Mouse (Mus musculus) kidney, postnatal 0 days (tissue): Measurements from ENCODE around the gene Krt28. TPM values are rescaled to one million over a fixed set of nuclear protein-coding genes. Genes with fewer than 3 reads are reported as not detected.
A peak's percentile ranks its signal among the peaks of the same experiment; 100 is the strongest.

Experiments
- ATAC-seq: fragments of 200-750 bp; cut with Nextera tagmentation; replicated peaks from 2 replicates; pipeline ENCODE4 v1.8.0; 2017; ENCODE audit warnings: low read depth, moderate number of reproducible peaks, moderate TSS enrichment, moderate library complexity; ENCODE audit not compliant: low FRiP score
- DNase-seq: peaks from one replicate; pipeline ENCODE4 v3.0.0-alpha.2; 2016; ENCODE audit warnings: low spot score
- H3K27ac ChIP-seq: fragments of 300-500 bp; sonication (generic); 2 replicates; pipeline ENCODE4 v1.5.1; 2014; ENCODE audit warnings: mild to moderate bottlenecking
- H3K27me3 ChIP-seq: fragments of 300-500 bp; sonication (generic); 2 replicates; pipeline ENCODE4 v1.6.1; 2014; ENCODE audit warnings: low read length, mixed read lengths; ENCODE audit not compliant: insufficient read depth
- H3K36me3 ChIP-seq: fragments of 300-500 bp; sonication (generic); 2 replicates; pipeline ENCODE4 v1.6.1; 2014; ENCODE audit warnings: low read length, mixed read lengths; ENCODE audit not compliant: insufficient read depth
- H3K4me1 ChIP-seq: fragments of 300-500 bp; sonication (generic); replicated peaks from 2 replicates; pipeline ENCODE4 v1.6.1; 2014; ENCODE audit warnings: antibody characterized with exemption, low read length, mixed read lengths; ENCODE audit not compliant: insufficient read depth
- H3K4me2 ChIP-seq: fragments of 300-500 bp; sonication (generic); 2 replicates; pipeline ENCODE4 v1.6.1; 2014; ENCODE audit warnings: mild to moderate bottlenecking, low read length, moderate library complexity, mixed read lengths
- H3K4me3 ChIP-seq: fragments of 300-500 bp; sonication (generic); replicated peaks from 2 replicates; pipeline ENCODE4 v1.5.1; 2014; ENCODE audit warnings: low read depth, low read length
- H3K9ac ChIP-seq: fragments of 300-500 bp; sonication (generic); 2 replicates; pipeline ENCODE4 v1.6.1; 2014; ENCODE audit warnings: low read depth, low read length
- H3K9me3 ChIP-seq: fragments of 300-500 bp; sonication (generic); replicated peaks from 2 replicates; pipeline ENCODE4 v1.6.1; 2016; ENCODE audit warnings: low read length, inconsistent platforms, mixed read lengths
- CTCF ChIP-seq: IDR thresholded peaks from 2 replicates; pipeline ENCODE4 v1.5.1; 2016; ENCODE audit warnings: antibody characterized with exemption, low read depth, mild to moderate bottlenecking, moderate library complexity
- WGBS: fragments of 180-500 bp; shearing (Covaris S2); extraction: QIAGEN DNeasy Blood & Tissue Kit; methylation state at CpG from one replicate; pipeline ENCODE4 v1.1.7; 2014; 5-methylcytosine and 5-hydroxymethylcytosine counted together
- polyA plus RNA-seq: library from polyadenylated mRNA; unstranded; fragments of >200 nt; fragmentation: Nextera tagmentation; extraction: Ambion mirVana; gene quantifications from 2 replicates; pipeline ENCODE4 v1.2.1, GENCODE M21; 2015

Krt28 gene
- polyA plus RNA-seq, 1 experiment from 2014 or later, result not detected

DNA sequence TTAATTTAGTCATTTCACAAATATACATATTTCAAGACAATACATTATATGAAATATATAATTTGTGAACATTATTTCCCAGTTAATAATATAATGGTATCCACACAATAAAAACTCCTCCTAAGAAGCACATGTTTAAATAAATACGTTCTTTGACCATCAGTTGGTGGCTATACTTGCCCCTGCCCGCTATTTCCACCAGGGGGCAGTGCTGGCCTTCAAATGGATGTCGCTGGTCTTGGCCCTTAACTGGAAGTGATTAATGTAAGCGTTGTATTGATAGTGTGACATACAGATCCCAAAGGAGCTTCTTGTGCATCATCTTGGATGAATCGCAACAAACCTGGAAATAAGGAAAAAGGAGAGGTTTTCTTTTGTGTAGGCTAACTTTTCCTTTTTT, 4.9 kb upstream of the Krt28 start:
- H3K4me3 ChIP-seq, result no peak overlapping the region
- H3K27ac ChIP-seq, result no peak overlapping the region
- DNase-seq (peak; percentile 84), ATAC-seq (no peak)
- H3K4me1 ChIP-seq, result no peaks in the 10 kb centered on the region
- H3K9ac ChIP-seq, result no peak overlapping the region
- H3K36me3 ChIP-seq, result no peaks in the 10 kb centered on the region
- H3K4me2 ChIP-seq, result no peak overlapping the region
- H3K27me3 ChIP-seq, result no peaks in the 10 kb centered on the region
- H3K9me3 ChIP-seq, result no peaks in the 10 kb centered on the region
- 16% methylated on average over 5 of the region's 5 CpGs for WGBS
- peak; percentile 95 for TF ChIP-seq CTCF

DNA sequence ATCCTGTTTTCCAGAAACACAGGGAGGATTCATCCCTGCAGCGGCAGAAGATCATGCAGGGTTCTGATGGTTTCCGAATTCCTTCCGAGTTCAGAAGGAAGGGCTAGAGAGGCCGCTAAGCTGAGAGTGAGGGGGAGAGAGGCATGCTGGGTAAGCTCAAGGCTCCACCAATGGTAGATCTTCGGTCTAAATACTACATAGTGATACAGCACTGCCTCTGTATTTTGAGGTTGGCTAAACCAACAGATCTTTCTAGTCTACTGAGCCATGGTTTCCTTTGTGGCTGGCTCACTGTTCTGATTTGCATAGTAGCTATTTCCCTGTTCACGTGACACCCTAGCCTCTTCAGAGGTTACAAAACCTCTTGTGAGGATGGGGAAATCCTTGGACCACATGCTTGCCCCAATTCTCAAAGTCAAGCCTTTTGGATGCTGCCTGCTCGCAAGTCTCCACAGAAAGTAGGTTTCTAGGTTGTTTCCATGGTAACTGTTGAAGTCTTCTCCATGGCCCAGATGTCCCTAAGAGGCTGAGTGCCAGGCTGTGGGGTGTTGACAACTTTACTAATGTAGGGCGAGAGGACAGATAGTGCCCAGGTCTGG, 4.8 kb downstream of the Krt28 start:
- H3K36me3 ChIP-seq, result no peaks in the 10 kb centered on the region
- WGBS, result 92% methylated on average over 8 of the region's 8 CpGs
- H3K9me3 ChIP-seq, result no peaks in the 10 kb centered on the region
- H3K4me1 ChIP-seq, result no peaks in the 10 kb centered on the region
- no peak for TF ChIP-seq CTCF
- DNase-seq (no peak), ATAC-seq (no peak)
- H3K27me3 ChIP-seq, result no peaks in the 10 kb centered on the region
- no peak overlapping the region for H3K4me2 ChIP-seq
- H3K9ac ChIP-seq, result no peak overlapping the region
- no peak overlapping the region for H3K27ac ChIP-seq
- H3K4me3 ChIP-seq, result no peak overlapping the region

DNA sequence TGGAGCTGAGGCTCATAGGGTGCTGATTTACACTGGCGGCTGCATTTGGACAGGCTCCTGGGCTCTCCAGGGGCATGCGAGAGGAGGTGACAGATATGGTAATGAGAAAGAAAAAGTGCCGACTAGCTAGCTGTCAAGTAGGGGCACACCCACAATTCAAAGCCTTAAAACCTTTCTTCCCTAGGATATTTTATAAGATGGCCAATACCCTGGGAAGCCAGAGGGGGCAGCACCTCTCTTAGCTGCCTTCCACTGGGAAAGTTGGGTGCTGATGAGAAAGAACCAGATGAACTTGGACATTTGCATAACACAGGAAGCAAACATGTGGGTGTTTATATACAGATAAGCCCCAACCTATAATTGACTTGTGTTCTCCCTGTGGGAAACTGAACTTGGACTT, 5.5 kb downstream of the Krt28 start:
- Histone ChIP-seq H3K9me3 (no peaks in the 10 kb centered on the region), H3K27me3 (no peaks in the 10 kb centered on the region), H3K36me3 (no peaks in the 10 kb centered on the region), H3K4me1 (no peaks in the 10 kb centered on the region), H3K4me2 (no peak overlapping the region), H3K27ac (no peak overlapping the region), H3K4me3 (no peak overlapping the region), H3K9ac (no peak overlapping the region)
- WGBS, result 13% methylated on average over 3 of the region's 3 CpGs
- TF ChIP-seq CTCF, result peak; percentile 71
- ATAC-seq (no peak), DNase-seq (peak; percentile 54)

GRCm38 (mm10) chr11:99366791-99367190, 7.9 kb downstream of the Krt28 start:
- Histone ChIP-seq H3K4me3 (no peak overlapping the region), H3K4me1 (no peaks in the 10 kb centered on the region), H3K4me2 (no peak overlapping the region), H3K9ac (no peak overlapping the region), H3K27ac (no peak overlapping the region), H3K9me3 (no peaks in the 10 kb centered on the region), H3K27me3 (no peaks in the 10 kb centered on the region), H3K36me3 (no peaks in the 10 kb centered on the region)
- ATAC-seq (no peak), DNase-seq (peak; percentile 11)
- TF ChIP-seq CTCF, result peak; percentile 20; the same call in 1 of the 2 replicates
- 47% methylated on average over 10 of the region's 10 CpGs for WGBS

DNA sequence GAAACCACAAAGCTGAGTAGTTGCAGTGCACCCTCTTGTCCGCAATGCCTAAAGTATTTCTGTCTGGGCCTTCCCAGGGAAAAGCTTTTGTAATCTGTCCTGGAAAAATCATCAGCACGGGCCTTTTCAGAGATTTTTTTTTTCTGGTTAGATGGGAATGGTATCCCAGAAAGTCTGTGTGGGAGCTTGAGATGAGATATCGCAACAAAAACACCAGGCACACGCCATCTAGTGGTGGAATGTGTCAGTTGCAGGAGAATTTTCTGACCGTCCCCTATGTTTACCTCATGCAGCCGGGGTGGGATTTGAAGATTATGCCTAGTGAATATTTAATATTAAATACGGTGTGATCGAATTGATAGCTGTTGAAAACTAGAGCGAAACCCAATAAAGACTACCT, 10.3 kb downstream of the Krt28 start:
- no peak for ATAC-seq
- DNase-seq, result peak; percentile 73
- WGBS, result 26% methylated on average over 9 of the region's 9 CpGs
- Histone ChIP-seq H3K4me3 (no peak overlapping the region), H3K4me1 (no peaks in the 10 kb centered on the region), H3K9ac (no peak overlapping the region), H3K9me3 (no peaks in the 10 kb centered on the region), H3K27me3 (no peaks in the 10 kb centered on the region), H3K36me3 (no peaks in the 10 kb centered on the region), H3K4me2 (no peak overlapping the region), H3K27ac (no peak overlapping the region)
- peak; percentile 73 for TF ChIP-seq CTCF

DNA sequence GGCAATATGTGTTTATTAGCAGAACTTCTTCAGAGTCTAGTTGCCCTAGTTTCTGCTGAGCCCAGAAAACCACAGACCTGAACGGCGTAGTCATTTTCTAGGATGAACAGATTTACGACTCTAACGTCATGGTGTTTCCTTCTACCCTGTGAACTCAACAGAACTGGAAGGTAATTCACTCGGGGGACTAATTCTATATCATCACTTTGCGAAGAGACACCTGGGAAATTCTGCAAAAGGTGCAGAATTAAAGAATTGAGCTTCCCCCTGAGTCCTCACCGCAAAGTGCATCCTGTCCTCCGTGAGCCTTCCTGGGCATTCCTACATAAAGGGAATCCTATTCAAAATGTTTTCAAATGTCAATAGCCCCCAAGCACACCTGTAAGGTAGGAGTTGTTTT, 13.3 kb downstream of the Krt28 start:
- Histone ChIP-seq H3K9me3 (no peaks in the 10 kb centered on the region), H3K4me1 (no peaks in the 10 kb centered on the region), H3K4me3 (no peak overlapping the region), H3K4me2 (no peak overlapping the region), H3K27me3 (no peaks in the 10 kb centered on the region), H3K9ac (no peak overlapping the region), H3K27ac (no peak overlapping the region), H3K36me3 (no peaks in the 10 kb centered on the region)
- TF ChIP-seq CTCF, result no peak
- WGBS, result 69% methylated on average over 8 of the region's 8 CpGs
- DNase-seq (no peak), ATAC-seq (no peak)

DNA sequence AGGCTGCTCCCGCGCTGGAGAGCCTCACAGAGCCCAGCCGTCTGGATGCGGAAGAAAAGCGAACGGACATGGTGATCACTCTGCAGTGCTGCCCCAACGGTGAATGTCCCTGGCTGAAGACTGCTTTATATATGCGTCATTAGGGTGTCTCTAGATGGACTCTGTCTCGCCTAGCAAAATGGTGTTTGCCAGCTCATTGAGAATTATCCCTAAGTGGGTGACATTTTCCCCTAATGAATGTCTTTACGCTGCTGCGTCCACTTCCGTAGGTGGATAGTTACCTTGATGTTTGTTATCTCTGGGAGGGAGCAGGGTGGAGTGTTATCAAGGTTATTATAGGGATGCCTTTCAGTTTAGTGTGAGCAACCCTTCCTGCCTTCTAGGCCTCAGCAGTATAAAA, 23.7 kb downstream of the Krt28 start, which contains the start of gene Krt27:
TSS of gene Krt27 (minus strand) at position 101 of the 400 bp plus-strand sequence.
- no peak within 1 kb of the TSS for H3K4me2 ChIP-seq
- no peak within 1 kb of the TSS for H3K27ac ChIP-seq
- no peaks in the 10 kb centered on the region for H3K36me3 ChIP-seq
- no peak for ATAC-seq
- no peak within 1 kb of the TSS for H3K9ac ChIP-seq
- no peak within 1 kb of the TSS for H3K4me3 ChIP-seq
- H3K9me3 ChIP-seq, result no peaks in the 10 kb centered on the region
- no peaks in the 10 kb centered on the region for H3K4me1 ChIP-seq
- H3K27me3 ChIP-seq, result no peaks in the 10 kb centered on the region
- no peak for DNase-seq
- 73% methylated on average over 12 of the region's 12 CpGs for WGBS
- no peak for TF ChIP-seq CTCF
